Mouse (Mus musculus) monocyte, adult 5-6 weeks (primary cell): Measurements from ENCODE around the gene Ubap2. TPM values are rescaled to one million over a fixed set of nuclear protein-coding genes. Genes with fewer than 3 reads are reported as not detected.

ENCODE experiments used
- ATAC-seq: fragments of 153-309, 156-312 bp; replicated peaks from 2 replicates; pipeline ENCODE4 v1.8.0; 2017; ENCODE audit warnings: mild to moderate bottlenecking; ENCODE audit not compliant: low TSS enrichment, insufficient number of reproducible peaks, severe bottlenecking, poor library complexity, low FRiP score
- total RNA-seq: library from RNA; stranded (forward); fragments of 200-1000, 200-491, 200-594 nt; gene quantifications from 3 replicates; pipeline ENCODE4 v1.2.3, GENCODE M21; 2017

Gene Ubap2
- total RNA-seq, 1 experiment from 2014 or later = 6.6 TPM

GRCm38 (mm10) chr4:41274377-41274979, 466 bp downstream of the Ubap2 start:
- no peak; the same call in 1 of the 2 replicates for ATAC-seq

GRCm38 (mm10) chr4:41268133-41268532, 6.8 kb downstream of the Ubap2 start:
- ATAC-seq = no peak

- no peak for ATAC-seq
These were observed 8.6 kb downstream of the Ubap2 start for GRCm38 (mm10) chr4:41266350-41266749.

GRCm38 (mm10) chr4:41260691-41261090, 14.3 kb downstream of the Ubap2 start:
- no peak for ATAC-seq

GRCm38 (mm10) chr4:41259019-41259418, 15.9 kb downstream of the Ubap2 start:
- ATAC-seq = no peak

GRCm38 (mm10) chr4:41257752-41258151, 17.2 kb downstream of the Ubap2 start:
- ATAC-seq = no peak

- no peak for ATAC-seq
These were observed 19.3 kb downstream of the Ubap2 start for GRCm38 (mm10) chr4:41255564-41256210.

- no peak for ATAC-seq
These were observed 21.2 kb downstream of the Ubap2 start for GRCm38 (mm10) chr4:41253756-41254155.

- no peak for ATAC-seq
These were observed 29.5 kb downstream of the Ubap2 start for GRCm38 (mm10) chr4:41245408-41245807.

- ATAC-seq = no peak
These were observed 34.0 kb downstream of the Ubap2 start for GRCm38 (mm10) chr4:41240916-41241315.

- no peak for ATAC-seq
These were observed 39.3 kb downstream of the Ubap2 start for GRCm38 (mm10) chr4:41235621-41236020.

- no peak for ATAC-seq
These were observed 48.6 kb downstream of the Ubap2 start for GRCm38 (mm10) chr4:41226351-41226750.

GRCm38 (mm10) chr4:41225412-41225811, 49.5 kb downstream of the Ubap2 start:
- ATAC-seq = no peak

GRCm38 (mm10) chr4:41208050-41208449, 66.9 kb downstream of the Ubap2 start:
- ATAC-seq = no peak

- ATAC-seq = no peak
These were observed 69.2 kb downstream of the Ubap2 start for GRCm38 (mm10) chr4:41205751-41206150.

GRCm38 (mm10) chr4:41202135-41202534, 72.8 kb downstream of the Ubap2 start:
- no peak for ATAC-seq

- ATAC-seq = no peak
These were observed 77.9 kb downstream of the Ubap2 start for GRCm38 (mm10) chr4:41196861-41197610.

- ATAC-seq = no peak
These were observed 79.6 kb downstream of the Ubap2 start for GRCm38 (mm10) chr4:41195328-41195727.

GRCm38 (mm10) chr4:41192544-41193512, 82.1 kb downstream of the Ubap2 start:
- ATAC-seq = no peak
